Mouse (Mus musculus) liver, adult 2 months (tissue): ENCODE measurements at regions not wholly inside any gene's neighbourhood (a gene's known extent, or its start where the extent isn't known, plus 50 kb on each side); places are given as distances from the start of the nearest gene placed in this dataset.

Experiments used
- CTCF ChIP-seq: fragments of 200-500 bp; IDR thresholded peaks from 2 replicates; pipeline ENCODE4 v1.5.1; 2011; ENCODE audit warnings: low read depth, low read length, control low read depth
- POLR2A ChIP-seq: fragments of 200-500 bp; IDR thresholded peaks from 2 replicates; pipeline ENCODE4 v1.6.1; 2011; ENCODE audit warnings: low read length, control low read depth; ENCODE audit not compliant: insufficient read depth; ENCODE audit errors: extremely low read depth

DNA sequence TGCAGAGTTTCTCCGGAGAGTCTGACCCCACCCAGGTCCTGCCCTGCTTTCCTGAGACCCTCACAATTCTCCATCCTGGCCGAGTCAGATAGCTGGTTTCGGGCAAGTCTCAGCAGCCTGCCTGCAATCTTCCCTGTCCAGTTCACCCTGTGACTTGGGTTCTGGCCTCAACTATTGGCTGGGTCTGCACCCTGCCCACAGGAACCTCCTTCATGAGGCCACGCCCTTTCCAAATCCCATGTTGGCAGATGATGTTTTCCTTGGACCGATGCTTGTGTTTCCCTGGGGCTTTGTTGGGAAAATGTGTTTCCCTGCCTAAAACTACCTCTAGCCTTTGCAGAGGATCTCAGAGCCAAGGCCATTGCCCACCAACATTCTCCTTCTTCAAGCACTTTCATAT is 171.0 kb upstream of the Klf3 start:
- TF ChIP-seq POLR2A (no peak), CTCF (no peak)
